Mouse (Mus musculus) C2C12 (cell line): ENCODE measurements around the gene Arih1.

Experiments used
- CTCF ChIP-seq: IDR thresholded peaks from one replicate; pipeline ENCODE4 v1.5.1; 2011; ENCODE audit not compliant: control insufficient read depth, insufficient read depth, insufficient read length
- MAX ChIP-seq: IDR thresholded peaks from one replicate; pipeline ENCODE4 v1.6.1; 2011; ENCODE audit warnings: mild to moderate bottlenecking, control low read depth
- MYOD1 ChIP-seq: IDR thresholded peaks from one replicate; pipeline ENCODE4 v1.6.1; 2011; ENCODE audit warnings: low read depth; ENCODE audit not compliant: control insufficient read depth, insufficient read length
- MYOG ChIP-seq: IDR thresholded peaks from one replicate; pipeline ENCODE4 v1.6.1; 2011; ENCODE audit not compliant: control insufficient read depth, insufficient read length; ENCODE audit errors: extremely low read depth
- USF1 ChIP-seq: IDR thresholded peaks from one replicate; pipeline ENCODE4 v1.6.1; 2011; ENCODE audit warnings: low read depth, mild to moderate bottlenecking, control low read depth, moderate library complexity

DNA sequence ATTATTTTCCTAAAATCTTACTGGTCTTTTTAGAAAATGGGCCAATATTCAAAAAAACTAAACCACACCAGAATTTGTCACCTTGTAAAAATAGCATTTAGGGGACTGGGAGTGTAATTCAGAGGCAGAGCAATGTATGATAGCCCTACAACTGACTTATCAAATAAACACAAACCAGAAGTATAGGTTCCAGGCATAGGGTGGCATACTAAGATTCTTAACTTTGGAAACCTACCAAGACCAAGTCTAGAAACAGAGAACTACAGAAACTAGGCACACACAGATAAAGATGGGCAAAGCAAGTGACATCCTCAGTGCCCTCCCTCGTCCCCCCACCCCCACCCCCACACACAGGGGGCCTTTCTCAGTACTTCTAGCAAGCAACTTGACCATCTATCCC, 11.6 kb downstream of the Arih1 start:
- no peak for TF ChIP-seq CTCF
- no peak for TF ChIP-seq MYOG
- TF ChIP-seq USF1, result no peak
- no peak for TF ChIP-seq MAX
- TF ChIP-seq MYOD1, result no peak
